ENCODE assay signal across 18 mouse cellular contexts in the genomic region with DNA sequence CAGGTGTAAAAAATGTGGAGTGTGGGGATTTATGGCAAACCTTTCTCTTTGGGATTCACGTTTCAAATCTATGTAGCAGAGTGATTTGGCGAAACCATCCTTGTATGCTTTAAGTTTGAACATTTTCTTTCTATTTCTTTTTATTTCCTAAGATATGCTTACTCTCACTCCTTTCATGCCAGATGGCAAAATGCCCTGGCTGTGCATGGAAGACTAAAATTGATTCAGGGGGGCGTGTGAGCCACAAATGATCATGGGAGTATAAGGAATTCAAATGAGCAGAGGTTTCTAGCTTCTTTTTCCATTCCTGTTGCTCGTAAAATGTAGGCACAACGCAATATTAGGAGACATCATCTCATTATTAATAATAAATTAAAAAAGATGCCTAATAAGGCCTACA.
DNase-seq lines count a peak whose midpoint lies in the region; ATAC-seq and TF ChIP-seq lines count a peak whose summit lies in the region.
"Had no signal": no experiment of that assay in that cellular context is flagged by ENCODE, and none has a peak within 500 bp of the region (broad histone marks: within the 10 kb centered on the region; RNA-seq: fewer than 3 reads in every experiment).

No protein-coding gene starts in this region.

- DNase-seq in frontal cortex, postnatal 14 days (ENCODE audit: low spot score in 2 of 2) = no peak
- peak; percentile 45 to 68 for DNase-seq in left cerebral cortex, postnatal 14 days (ENCODE audit: low spot score in 2 of 2)
- DNase-seq in left cerebral cortex, adult 8-10 months (ENCODE audit: low spot score in 2 of 2) = no peak
- DNase-seq in brain, embryonic 14.5 days (ENCODE audit: low read depth) = peak; percentile 60
- DNase-seq in right cerebral cortex, postnatal 10 days (ENCODE audit: low spot score in 2 of 2) = peak; percentile 79
- DNase-seq in liver, embryonic 11.5 days (ENCODE audit: low spot score) = no peak
- DNase-seq: adrenal gland, postnatal 14 days; cerebellum, adult 9-10 months; embryo, embryonic 11 days; heart, postnatal 10 days; thymus, adult 2 months had no signal

- intact Hi-C loops in left cerebral cortex, postnatal 14 days (cut with DNase I) = no loop called here

- WGBS in liver, embryonic 11.5 days = 78% methylated on average over 5 of the region's 5 CpGs

- TF ChIP-seq POLR2A in brain, embryonic 14.5 days (IDR thresholded peaks at IDR 0.05; ENCODE audit: borderline replicate concordance, extremely low read depth, insufficient read depth, insufficient read length, poor library complexity, severe bottlenecking) = no peak

- H3K9me3 ChIP-seq in liver, embryonic 11.5 days (ENCODE audit: control insufficient read depth, low read length) = no peaks in the 10 kb centered on the region
- H3K9me3 ChIP-seq: forebrain, embryonic 12.5 days; heart, embryonic 10.5 days; hindbrain, embryonic 13.5 days; liver, embryonic 12.5 days; neural tube, embryonic 12.5 days had no signal

- no peak overlapping the region for H3K4me2 ChIP-seq in liver, embryonic 11.5 days
- H3K4me2 ChIP-seq: forebrain, embryonic 12.5 days; hindbrain, embryonic 13.5 days; liver, embryonic 12.5 days; neural tube, embryonic 12.5 days had no signal

- no peaks in the 10 kb centered on the region for H3K4me1 ChIP-seq in liver, embryonic 11.5 days (replicated peaks; ENCODE audit: control insufficient read depth, insufficient read depth, low read length)
- H3K4me1 ChIP-seq: forebrain, embryonic 12.5 days; heart, embryonic 10.5 days; hindbrain, embryonic 13.5 days; liver, embryonic 12.5 days; neural tube, embryonic 12.5 days had no signal

- no peak overlapping the region for H3K27ac ChIP-seq in liver, embryonic 11.5 days (ENCODE audit: low read depth, low read length)
- H3K27ac ChIP-seq: forebrain, embryonic 12.5 days; heart, embryonic 10.5 days; hindbrain, embryonic 13.5 days; liver, embryonic 12.5 days; neural tube, embryonic 12.5 days had no signal

- no peaks in the 10 kb centered on the region for H3K27me3 ChIP-seq in liver, embryonic 11.5 days (replicated peaks; ENCODE audit: control insufficient read depth, insufficient read depth, low read length)
- H3K27me3 ChIP-seq: forebrain, embryonic 12.5 days; hindbrain, embryonic 13.5 days; liver, embryonic 12.5 days; neural tube, embryonic 12.5 days had no signal

- H3K36me3 ChIP-seq in liver, embryonic 11.5 days (ENCODE audit: control insufficient read depth, insufficient read depth, low read length) = no peaks in the 10 kb centered on the region
- H3K36me3 ChIP-seq: forebrain, embryonic 12.5 days; heart, embryonic 10.5 days; hindbrain, embryonic 13.5 days; liver, embryonic 12.5 days; neural tube, embryonic 12.5 days had no signal

- no peak for TF ChIP-seq CTCF in brain, embryonic 14.5 days (IDR thresholded peaks at IDR 0.05; ENCODE audit: borderline replicate concordance, extremely low read depth, insufficient read depth, insufficient read length)

- peak; percentile 67; the same call in 1 of the 2 replicates for ATAC-seq in frontal cortex, adult (ENCODE audit: low TSS enrichment)
- ATAC-seq in liver, embryonic 11.5 days (replicated peaks; ENCODE audit: low FRiP score) = no peak
- ATAC-seq: intestine, embryonic 16.5 days; liver, embryonic 12.5 days had no signal

- H3K4me3 ChIP-seq in liver, embryonic 11.5 days (ENCODE audit: low read depth, low read length) = no peak overlapping the region
- H3K4me3 ChIP-seq: forebrain, embryonic 12.5 days; heart, embryonic 10.5 days; hindbrain, embryonic 13.5 days; liver, embryonic 12.5 days; neural tube, embryonic 12.5 days had no signal

- H3K9ac ChIP-seq in liver, embryonic 11.5 days (ENCODE audit: low read depth, low read length) = no peak overlapping the region
- H3K9ac ChIP-seq: forebrain, embryonic 12.5 days; hindbrain, embryonic 13.5 days; liver, embryonic 12.5 days; neural tube, embryonic 12.5 days had no signal

Comparison
In these comparisons a context has a peak if more than half of its experiments do, and no peak if none do; other contexts are left out.
1. DNase-seq: peak in left cerebral cortex, postnatal 14 days (2 of 2), brain, embryonic 14.5 days (single experiment) and right cerebral cortex, postnatal 10 days (2 of 2); none in frontal cortex, postnatal 14 days (0 of 2), left cerebral cortex, adult 8-10 months (0 of 2) and liver, embryonic 11.5 days (single experiment).